Mouse (Mus musculus) intestine, embryonic 15.5 days (tissue): ENCODE measurements at regions not wholly inside any gene's neighbourhood (a gene's known extent, or its start where the extent isn't known, plus 50 kb on each side); places are given as distances from the start of the nearest gene placed in this dataset.

Source experiments
- ATAC-seq: fragments of 200-750 bp; cut with Nextera tagmentation; 2 replicates; pipeline ENCODE4 v1.8.0; 2017; ENCODE audit warnings: moderate TSS enrichment, moderate library complexity
- H3K27ac ChIP-seq: fragments of 300-500 bp; sonication (generic); 2 replicates; pipeline ENCODE4 v1.5.1; 2015; ENCODE audit warnings: mild to moderate bottlenecking, inconsistent platforms
- H3K27me3 ChIP-seq: fragments of 300-500 bp; sonication (generic); replicated peaks from 2 replicates; pipeline ENCODE4 v1.6.1; 2015; ENCODE audit warnings: inconsistent platforms
- H3K36me3 ChIP-seq: fragments of 300-500 bp; sonication (generic); 2 replicates; pipeline ENCODE4 v1.6.1; 2015; ENCODE audit warnings: inconsistent platforms
- H3K4me1 ChIP-seq: fragments of 300-500 bp; sonication (generic); replicated peaks from 2 replicates; pipeline ENCODE4 v1.6.1; 2015; ENCODE audit warnings: inconsistent platforms
- H3K4me2 ChIP-seq: fragments of 300-500 bp; sonication (generic); replicated peaks from 2 replicates; pipeline ENCODE4 v1.6.1; 2015; ENCODE audit warnings: mild to moderate bottlenecking, inconsistent platforms
- H3K4me3 ChIP-seq: fragments of 300-500 bp; sonication (generic); replicated peaks from 2 replicates; pipeline ENCODE4 v1.5.1; 2015; ENCODE audit warnings: inconsistent platforms
- H3K9ac ChIP-seq: fragments of 300-500 bp; sonication (generic); 2 replicates; pipeline ENCODE4 v1.6.1; 2015; ENCODE audit warnings: inconsistent platforms
- H3K9me3 ChIP-seq: fragments of 300-500 bp; sonication (generic); 2 replicates; pipeline ENCODE4 v1.6.1; 2016; ENCODE audit warnings: inconsistent platforms
- WGBS: fragments of 180-500 bp; shearing (Covaris S2); methylation state at CpG from one replicate; pipeline ENCODE4 v1.1.7; 2015; 5-methylcytosine and 5-hydroxymethylcytosine counted together

DNA sequence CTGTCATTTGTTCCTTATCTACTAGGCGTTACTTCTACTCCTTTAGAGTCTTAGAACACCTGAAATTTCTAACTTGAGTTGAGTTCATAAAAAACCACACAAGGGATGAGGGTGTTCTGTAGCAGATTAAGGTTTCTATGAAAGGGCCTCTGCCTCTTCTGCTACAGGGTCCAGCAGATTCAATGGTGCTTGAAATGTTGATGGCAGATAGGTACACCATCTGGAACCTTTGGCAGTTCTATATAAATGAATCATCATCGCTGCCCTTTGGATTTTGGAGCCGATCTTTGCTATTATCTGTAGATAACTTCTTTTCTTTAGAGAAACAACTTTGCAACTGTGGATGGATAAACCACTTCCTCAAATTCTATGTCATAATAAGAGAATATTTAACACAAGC, 483.9 kb upstream of the Pappa start:
- Histone ChIP-seq H3K36me3 (no peaks in the 10 kb centered on the region), H3K4me1 (no peaks in the 10 kb centered on the region), H3K4me2 (no peak overlapping the region), H3K9ac (no peak overlapping the region), H3K27me3 (no peaks in the 10 kb centered on the region), H3K27ac (no peak overlapping the region), H3K9me3 (no peaks in the 10 kb centered on the region), H3K4me3 (no peak overlapping the region)
- 81% methylated on average over 3 of the region's 3 CpGs for WGBS
- ATAC-seq = no peak

DNA sequence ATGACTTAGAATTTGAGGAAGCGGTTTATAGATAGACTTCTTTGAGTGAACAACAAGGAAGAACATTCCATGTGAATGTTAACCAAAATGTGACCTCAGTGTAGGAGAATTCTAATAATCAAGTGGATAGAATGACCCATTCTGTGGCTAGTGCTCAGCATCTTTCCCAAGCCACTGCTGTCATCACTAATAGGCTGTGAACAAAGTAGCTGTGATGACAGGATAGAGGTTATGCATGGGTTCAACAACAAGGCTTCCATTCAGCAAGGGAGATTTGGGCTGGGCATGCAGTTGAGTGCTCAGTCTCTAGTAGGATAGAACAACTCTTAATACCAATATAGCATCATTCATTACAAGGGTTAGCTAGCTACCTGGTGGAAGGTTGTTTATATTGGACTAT, 483.0 kb upstream of the Pappa start:
- no peaks in the 10 kb centered on the region for H3K27me3 ChIP-seq
- 81% methylated on average over 1 of the region's 1 CpGs for WGBS
- no peak for ATAC-seq

DNA sequence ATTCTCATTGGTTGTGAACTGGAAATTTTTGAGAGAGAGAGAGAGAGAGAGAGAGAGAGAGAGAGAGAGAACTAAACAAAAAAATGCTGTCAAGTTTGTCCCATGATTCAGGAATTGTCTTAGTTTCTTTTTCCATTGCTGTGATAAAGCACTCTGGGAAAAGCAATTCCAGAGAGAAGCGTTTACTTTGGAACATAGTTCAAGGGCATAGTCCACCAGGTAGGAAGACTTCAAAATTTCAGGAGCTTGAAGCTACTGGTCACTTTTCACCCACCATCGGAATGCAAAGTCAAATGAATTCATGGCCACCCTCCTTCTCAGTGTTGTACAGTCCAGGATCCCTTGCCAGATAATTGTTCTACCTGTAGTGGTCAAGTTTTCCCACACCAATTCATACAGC, 478.8 kb upstream of the Pappa start:
- no peak for ATAC-seq
- no peaks in the 10 kb centered on the region for H3K4me1 ChIP-seq
- H3K9me3 ChIP-seq = no peaks in the 10 kb centered on the region
- H3K4me2 ChIP-seq = no peak overlapping the region
- H3K4me3 ChIP-seq = no peak overlapping the region
- no peak overlapping the region for H3K27ac ChIP-seq
- no peak overlapping the region for H3K9ac ChIP-seq
- H3K36me3 ChIP-seq = no peaks in the 10 kb centered on the region
- H3K27me3 ChIP-seq = no peaks in the 10 kb centered on the region
- WGBS = 88% methylated on average over 2 of the region's 2 CpGs

More for the DNA sequence above, 483.0 kb upstream of the Pappa start:
- no peaks in the 10 kb centered on the region for H3K9me3 ChIP-seq
- H3K4me2 ChIP-seq = no peak overlapping the region
- H3K36me3 ChIP-seq = no peaks in the 10 kb centered on the region
- H3K4me1 ChIP-seq = no peaks in the 10 kb centered on the region
- no peak overlapping the region for H3K27ac ChIP-seq
- no peak overlapping the region for H3K9ac ChIP-seq
- H3K4me3 ChIP-seq = no peak overlapping the region

DNA sequence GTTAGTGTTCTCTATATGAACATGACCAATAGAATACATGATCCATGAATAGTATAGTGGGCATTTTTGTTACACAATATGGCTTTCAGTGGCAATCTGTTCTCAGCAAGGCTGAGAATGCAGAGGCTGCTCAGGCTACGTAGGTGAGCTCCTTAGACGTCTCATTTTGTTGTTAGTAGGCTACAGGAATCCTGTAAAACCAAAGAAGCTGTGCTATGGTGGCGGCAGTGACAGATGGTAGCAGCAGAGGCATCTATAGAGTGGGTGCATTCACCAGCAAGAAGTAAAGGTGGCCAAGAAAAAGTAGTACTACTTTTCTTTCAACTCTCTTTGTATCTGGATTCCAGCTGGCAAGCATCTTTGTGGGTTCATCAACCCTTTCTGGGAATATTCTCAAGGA, 469.8 kb upstream of the Pappa start:
- Histone ChIP-seq H3K27ac (no peak overlapping the region), H3K36me3 (no peaks in the 10 kb centered on the region), H3K4me1 (no peaks in the 10 kb centered on the region), H3K4me2 (no peak overlapping the region), H3K27me3 (no peaks in the 10 kb centered on the region), H3K4me3 (no peak overlapping the region), H3K9ac (no peak overlapping the region), H3K9me3 (no peaks in the 10 kb centered on the region)
- 78% methylated on average over 3 of the region's 3 CpGs for WGBS
- no peak for ATAC-seq

DNA sequence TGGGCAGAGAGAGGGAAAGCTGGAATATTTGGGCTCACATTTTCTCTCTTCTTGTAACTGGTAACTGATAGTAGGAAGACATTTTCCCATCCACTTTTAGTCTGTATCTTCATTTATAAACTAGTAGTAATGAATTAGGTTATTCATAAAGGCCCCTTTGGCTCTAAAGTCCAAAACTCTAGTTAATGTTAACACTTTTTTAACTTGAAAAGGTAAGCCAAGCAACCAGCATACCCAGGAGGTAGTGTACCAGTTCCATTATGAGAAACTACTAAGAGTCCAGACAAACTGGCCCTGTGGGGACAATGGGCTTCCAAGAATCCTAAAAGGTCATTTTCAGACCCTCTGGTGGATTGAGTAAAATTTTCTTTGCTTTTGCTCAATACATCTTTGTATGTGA, 468.4 kb upstream of the Pappa start:
- Histone ChIP-seq H3K4me1 (no peaks in the 10 kb centered on the region), H3K36me3 (no peaks in the 10 kb centered on the region), H3K9ac (no peak overlapping the region), H3K4me3 (no peak overlapping the region), H3K27me3 (no peaks in the 10 kb centered on the region), H3K9me3 (no peaks in the 10 kb centered on the region), H3K27ac (no peak overlapping the region), H3K4me2 (no peak overlapping the region)
- no peak for ATAC-seq

- whole genome bisulfite sequencing = 85% methylated on average over 2 of the region's 2 CpGs
- Histone ChIP-seq H3K4me1 (no peaks in the 10 kb centered on the region), H3K36me3 (no peaks in the 10 kb centered on the region), H3K27me3 (no peaks in the 10 kb centered on the region), H3K9me3 (no peaks in the 10 kb centered on the region), H3K9ac (no peak overlapping the region), H3K27ac (no peak overlapping the region), H3K4me3 (no peak overlapping the region), H3K4me2 (no peak overlapping the region)
- ATAC-seq = no peak
Observed at GRCm38 (mm10) chr4:64663722-64664121, 460.3 kb upstream of the Pappa start.

GRCm38 (mm10) chr4:64667998-64668397, 456.0 kb upstream of the Pappa start:
- H3K4me1 ChIP-seq = no peaks in the 10 kb centered on the region
- 67% methylated on average over 3 of the region's 3 CpGs for WGBS
- no peak overlapping the region for H3K9ac ChIP-seq
- no peaks in the 10 kb centered on the region for H3K27me3 ChIP-seq
- no peaks in the 10 kb centered on the region for H3K9me3 ChIP-seq
- no peak overlapping the region for H3K27ac ChIP-seq
- no peak overlapping the region for H3K4me2 ChIP-seq
- no peaks in the 10 kb centered on the region for H3K36me3 ChIP-seq
- no peak for ATAC-seq
- no peak overlapping the region for H3K4me3 ChIP-seq

- Histone ChIP-seq H3K4me3 (no peak overlapping the region), H3K4me2 (no peak overlapping the region), H3K36me3 (no peaks in the 10 kb centered on the region), H3K4me1 (no peaks in the 10 kb centered on the region), H3K27me3 (no peaks in the 10 kb centered on the region), H3K27ac (no peak overlapping the region), H3K9ac (no peak overlapping the region), H3K9me3 (no peaks in the 10 kb centered on the region)
- ATAC-seq = no peak
- 66% methylated on average over 2 of the region's 2 CpGs for WGBS
Observed at GRCm38 (mm10) chr4:64669722-64670121, 454.3 kb upstream of the Pappa start.

- no peaks in the 10 kb centered on the region for H3K27me3 ChIP-seq
- H3K4me1 ChIP-seq = no peaks in the 10 kb centered on the region
- no peaks in the 10 kb centered on the region for H3K36me3 ChIP-seq
- H3K27ac ChIP-seq = no peak overlapping the region
- H3K4me3 ChIP-seq = no peak overlapping the region
- no peaks in the 10 kb centered on the region for H3K9me3 ChIP-seq
- no peak for ATAC-seq
- WGBS = 23% methylated on average over 6 of the region's 6 CpGs
- H3K9ac ChIP-seq = no peak overlapping the region
- no peak overlapping the region for H3K4me2 ChIP-seq
Observed at GRCm38 (mm10) chr4:64676438-64676837, 447.5 kb upstream of the Pappa start.

DNA sequence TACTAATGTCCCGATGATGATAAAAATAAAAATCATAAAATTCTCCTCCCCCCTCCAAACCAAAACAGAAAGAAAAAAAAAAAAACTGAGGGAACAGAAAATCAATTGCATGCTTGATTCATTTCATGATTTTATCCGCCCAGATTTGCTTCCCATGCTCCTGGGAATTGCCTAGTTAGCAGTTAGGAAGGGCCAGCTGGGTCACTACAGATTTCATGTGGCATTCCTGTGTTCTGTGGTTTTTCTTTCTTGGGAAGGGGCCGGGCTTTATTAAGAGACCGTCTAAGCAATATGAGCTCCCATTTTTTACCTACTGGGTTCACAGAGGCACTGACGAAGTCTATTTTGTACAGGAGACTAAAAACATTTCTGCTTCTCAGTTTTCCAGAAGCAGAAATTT, 447.1 kb upstream of the Pappa start:
- no peak for ATAC-seq
- Histone ChIP-seq H3K4me1 (no peaks in the 10 kb centered on the region), H3K4me3 (no peak overlapping the region), H3K9me3 (no peaks in the 10 kb centered on the region), H3K36me3 (no peaks in the 10 kb centered on the region), H3K27ac (no peak overlapping the region), H3K27me3 (no peaks in the 10 kb centered on the region), H3K4me2 (no peak overlapping the region), H3K9ac (no peak overlapping the region)
- 51% methylated on average over 5 of the region's 5 CpGs for WGBS

DNA sequence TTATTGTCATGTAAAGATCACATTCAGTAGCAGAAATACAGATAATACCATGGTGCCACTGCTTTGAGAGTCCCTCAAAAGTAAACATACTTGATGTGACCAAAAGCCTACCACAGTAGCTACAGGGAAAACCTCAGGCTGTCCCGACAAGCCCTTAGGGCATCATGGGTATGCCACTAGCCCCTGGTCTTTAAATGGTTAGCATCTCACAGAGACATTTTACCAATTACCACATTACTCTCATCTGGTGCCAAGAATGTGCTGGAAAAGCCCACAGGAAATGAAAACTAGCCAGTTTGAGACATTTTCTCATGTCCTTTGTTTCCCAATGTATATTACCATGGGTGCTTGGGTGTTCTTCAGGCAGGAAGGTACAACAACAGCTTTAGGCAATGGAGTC, 439.3 kb upstream of the Pappa start:
- Histone ChIP-seq H3K36me3 (no peaks in the 10 kb centered on the region), H3K4me3 (no peak overlapping the region), H3K9me3 (no peaks in the 10 kb centered on the region), H3K27ac (no peak overlapping the region), H3K4me2 (no peak overlapping the region), H3K9ac (no peak overlapping the region), H3K27me3 (no peaks in the 10 kb centered on the region), H3K4me1 (no peaks in the 10 kb centered on the region)
- no peak for ATAC-seq
- 81% methylated on average over 1 of the region's 1 CpGs for WGBS

- Histone ChIP-seq H3K9ac (no peak overlapping the region), H3K4me1 (no peaks in the 10 kb centered on the region), H3K27me3 (no peaks in the 10 kb centered on the region), H3K36me3 (no peaks in the 10 kb centered on the region), H3K27ac (no peak overlapping the region), H3K9me3 (no peaks in the 10 kb centered on the region), H3K4me3 (no peak overlapping the region), H3K4me2 (no peak overlapping the region)
- WGBS = 63% methylated on average over 1 of the region's 1 CpGs
- ATAC-seq = no peak
Observed at GRCm38 (mm10) chr4:64696134-64696533, 427.8 kb upstream of the Pappa start.

DNA sequence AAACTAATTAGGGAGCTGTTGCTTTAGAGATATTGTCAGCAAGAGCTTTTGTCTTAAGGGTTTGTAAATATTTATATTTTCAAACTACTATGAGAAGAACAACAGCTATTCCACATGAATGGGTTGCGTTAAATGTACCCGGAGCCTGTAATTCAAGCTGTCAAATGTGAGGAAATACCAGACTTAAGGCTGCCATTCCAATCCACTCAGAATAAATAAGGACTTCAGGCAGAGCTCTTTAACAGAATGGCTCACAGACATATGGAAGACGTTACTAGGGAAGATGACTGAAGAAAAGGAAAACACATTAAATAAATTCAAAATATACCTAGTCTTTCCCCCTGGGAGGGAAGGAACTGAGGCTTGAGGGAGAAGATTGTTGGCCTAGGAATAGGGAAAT, 400.7 kb upstream of the Pappa start:
- Histone ChIP-seq H3K9ac (no peak overlapping the region), H3K27me3 (no peaks in the 10 kb centered on the region), H3K4me3 (no peak overlapping the region), H3K4me1 (no peaks in the 10 kb centered on the region), H3K4me2 (no peak overlapping the region), H3K9me3 (no peaks in the 10 kb centered on the region), H3K27ac (no peak overlapping the region), H3K36me3 (no peaks in the 10 kb centered on the region)
- ATAC-seq = no peak
- 28% methylated on average over 3 of the region's 3 CpGs for WGBS

GRCm38 (mm10) chr4:64724851-64725250, 399.1 kb upstream of the Pappa start:
- WGBS = 52% methylated on average over 1 of the region's 1 CpGs

More at GRCm38 (mm10) chr4:64724851-64725250, 399.1 kb upstream of the Pappa start:
- Histone ChIP-seq H3K4me1 (no peaks in the 10 kb centered on the region), H3K4me3 (no peak overlapping the region), H3K9ac (no peak overlapping the region), H3K27me3 (no peaks in the 10 kb centered on the region), H3K9me3 (no peaks in the 10 kb centered on the region), H3K27ac (no peak overlapping the region), H3K4me2 (no peak overlapping the region), H3K36me3 (no peaks in the 10 kb centered on the region)
- no peak for ATAC-seq
